Mouse (Mus musculus) lung, embryonic 16.5 days (tissue): ENCODE measurements at regions not wholly inside any gene's neighbourhood (a gene's known extent, or its start where the extent isn't known, plus 50 kb on each side); places are given as distances from the start of the nearest gene placed in this dataset.

ENCODE experiments used
- ATAC-seq: fragments of 200-750 bp; cut with Nextera tagmentation; 2 replicates; pipeline ENCODE4 v1.8.0; 2017; ENCODE audit warnings: low read depth, mild to moderate bottlenecking, moderate library complexity
- H3K27ac ChIP-seq: fragments of 300-500 bp; sonication (generic); 2 replicates; pipeline ENCODE4 v1.5.1; 2014; ENCODE audit warnings: mild to moderate bottlenecking, control low read depth, low read length
- H3K27me3 ChIP-seq: fragments of 300-500 bp; sonication (generic); 2 replicates; pipeline ENCODE4 v1.6.1; 2014; ENCODE audit warnings: low read depth, low read length, mixed read lengths; ENCODE audit not compliant: control insufficient read depth, insufficient read depth
- H3K36me3 ChIP-seq: fragments of 300-500 bp; sonication (generic); 2 replicates; pipeline ENCODE4 v1.6.1; 2014; ENCODE audit warnings: low read length; ENCODE audit not compliant: control insufficient read depth, insufficient read depth
- H3K4me1 ChIP-seq: fragments of 300-500 bp; sonication (generic); replicated peaks from 2 replicates; pipeline ENCODE4 v1.6.1; 2014; ENCODE audit warnings: low read length, mixed read lengths; ENCODE audit not compliant: control insufficient read depth, insufficient read depth
- H3K4me2 ChIP-seq: fragments of 300-500 bp; sonication (generic); 2 replicates; pipeline ENCODE4 v1.6.1; 2014; ENCODE audit warnings: low read depth, low read length, control low read depth
- H3K4me3 ChIP-seq: fragments of 300-500 bp; sonication (generic); 2 replicates; pipeline ENCODE4 v1.5.1; 2014; ENCODE audit warnings: mild to moderate bottlenecking, low read length, control low read depth
- H3K9ac ChIP-seq: fragments of 300-500 bp; sonication (generic); 2 replicates; pipeline ENCODE4 v1.6.1; 2014; ENCODE audit warnings: low read length, control low read depth
- H3K9me3 ChIP-seq: fragments of 300-500 bp; sonication (generic); 2 replicates; pipeline ENCODE4 v1.6.1; 2016; ENCODE audit warnings: low read length; ENCODE audit not compliant: control insufficient read depth
- WGBS: fragments of 180-500 bp; shearing (Covaris S2); extraction: QIAGEN DNeasy Blood & Tissue Kit; methylation state at CpG from one replicate; pipeline ENCODE4 v1.1.7; 2014; 5-methylcytosine and 5-hydroxymethylcytosine counted together

GRCm38 (mm10) chr13:116028583-116028982 is 280.9 kb downstream of the Isl1 start:
- Histone ChIP-seq H3K4me1 (no peaks in the 10 kb centered on the region), H3K27me3 (no peaks in the 10 kb centered on the region), H3K27ac (no peak overlapping the region), H3K4me2 (no peak overlapping the region), H3K9ac (no peak overlapping the region), H3K36me3 (no peaks in the 10 kb centered on the region), H3K4me3 (no peak overlapping the region), H3K9me3 (no peaks in the 10 kb centered on the region)
- WGBS = 82% methylated on average over 2 of the region's 2 CpGs
- no peak for ATAC-seq

GRCm38 (mm10) chr13:116027147-116027546 is 282.3 kb downstream of the Isl1 start:
- Histone ChIP-seq H3K36me3 (no peaks in the 10 kb centered on the region), H3K4me2 (no peak overlapping the region), H3K27me3 (no peaks in the 10 kb centered on the region), H3K9ac (no peak overlapping the region), H3K4me3 (no peak overlapping the region), H3K27ac (no peak overlapping the region), H3K4me1 (no peaks in the 10 kb centered on the region), H3K9me3 (no peaks in the 10 kb centered on the region)
- no peak for ATAC-seq
- 67% methylated on average over 2 of the region's 2 CpGs for WGBS

- Histone ChIP-seq H3K9me3 (no peaks in the 10 kb centered on the region), H3K27me3 (no peaks in the 10 kb centered on the region)
- WGBS = 40% methylated on average over 5 of the region's 5 CpGs
These were observed 291.6 kb downstream of the Isl1 start for GRCm38 (mm10) chr13:116017886-116018285.

GRCm38 (mm10) chr13:116003733-116004132 is 305.8 kb downstream of the Isl1 start:
- H3K9ac ChIP-seq = no peak overlapping the region
- H3K4me1 ChIP-seq = no peaks in the 10 kb centered on the region
- no peaks in the 10 kb centered on the region for H3K27me3 ChIP-seq
- H3K9me3 ChIP-seq = no peaks in the 10 kb centered on the region
- WGBS = 41% methylated on average over 1 of the region's 1 CpGs
- H3K27ac ChIP-seq = no peak overlapping the region
- H3K36me3 ChIP-seq = no peaks in the 10 kb centered on the region
- ATAC-seq = no peak
- no peak overlapping the region for H3K4me3 ChIP-seq
- H3K4me2 ChIP-seq = no peak overlapping the region

More at GRCm38 (mm10) chr13:116017886-116018285, 291.6 kb downstream of the Isl1 start:
- Histone ChIP-seq H3K4me1 (no peaks in the 10 kb centered on the region), H3K36me3 (no peaks in the 10 kb centered on the region), H3K4me3 (no peak overlapping the region), H3K27ac (no peak overlapping the region), H3K9ac (no peak overlapping the region), H3K4me2 (no peak overlapping the region)
- no peak for ATAC-seq

GRCm38 (mm10) chr13:116002391-116002899 is 307.0 kb downstream of the Isl1 start:
- Histone ChIP-seq H3K27ac (no peak overlapping the region), H3K9me3 (no peaks in the 10 kb centered on the region), H3K27me3 (no peaks in the 10 kb centered on the region), H3K4me3 (no peak overlapping the region), H3K9ac (no peak overlapping the region), H3K4me2 (no peak overlapping the region), H3K4me1 (no peaks in the 10 kb centered on the region), H3K36me3 (no peaks in the 10 kb centered on the region)
- WGBS = 31% methylated on average over 4 of the region's 4 CpGs
- no peak for ATAC-seq

GRCm38 (mm10) chr13:115990591-115990990 is 318.9 kb downstream of the Isl1 start:
- no peak for ATAC-seq
- 74% methylated on average over 3 of the region's 3 CpGs for WGBS
- no peaks in the 10 kb centered on the region for H3K4me1 ChIP-seq

GRCm38 (mm10) chr13:115989091-115989490 is 320.4 kb downstream of the Isl1 start:
- Histone ChIP-seq H3K9me3 (no peaks in the 10 kb centered on the region), H3K36me3 (no peaks in the 10 kb centered on the region), H3K4me1 (no peaks in the 10 kb centered on the region), H3K4me2 (no peak overlapping the region), H3K27me3 (no peaks in the 10 kb centered on the region), H3K4me3 (no peak overlapping the region), H3K9ac (no peak overlapping the region), H3K27ac (no peak overlapping the region)
- no peak for ATAC-seq

More at GRCm38 (mm10) chr13:115990591-115990990, 318.9 kb downstream of the Isl1 start:
- Histone ChIP-seq H3K36me3 (no peaks in the 10 kb centered on the region), H3K9me3 (no peaks in the 10 kb centered on the region), H3K27me3 (no peaks in the 10 kb centered on the region), H3K4me3 (no peak overlapping the region), H3K27ac (no peak overlapping the region), H3K9ac (no peak overlapping the region), H3K4me2 (no peak overlapping the region)

- Histone ChIP-seq H3K4me2 (no peak overlapping the region), H3K9me3 (no peaks in the 10 kb centered on the region), H3K4me1 (no peaks in the 10 kb centered on the region), H3K9ac (no peak overlapping the region), H3K27me3 (no peaks in the 10 kb centered on the region), H3K36me3 (no peaks in the 10 kb centered on the region), H3K27ac (no peak overlapping the region), H3K4me3 (no peak overlapping the region)
- 87% methylated on average over 2 of the region's 2 CpGs for WGBS
- ATAC-seq = no peak
These were observed 323.2 kb downstream of the Isl1 start for GRCm38 (mm10) chr13:115986282-115986681.

- no peaks in the 10 kb centered on the region for H3K36me3 ChIP-seq
- no peak overlapping the region for H3K4me2 ChIP-seq
- H3K4me1 ChIP-seq = no peaks in the 10 kb centered on the region
- H3K9ac ChIP-seq = no peak overlapping the region
- no peak overlapping the region for H3K27ac ChIP-seq
- H3K27me3 ChIP-seq = no peaks in the 10 kb centered on the region
- ATAC-seq = no peak
- 81% methylated on average over 3 of the region's 3 CpGs for whole genome bisulfite sequencing
- no peak overlapping the region for H3K4me3 ChIP-seq
- no peaks in the 10 kb centered on the region for H3K9me3 ChIP-seq
These were observed 323.8 kb downstream of the Isl1 start for GRCm38 (mm10) chr13:115985715-115986114.

GRCm38 (mm10) chr13:115977890-115978203 is 331.6 kb downstream of the Isl1 start:
- WGBS = 53% methylated on average over 3 of the region's 3 CpGs
- no peak overlapping the region for H3K4me3 ChIP-seq
- ATAC-seq = no peak

More at GRCm38 (mm10) chr13:115977890-115978203, 331.6 kb downstream of the Isl1 start:
- H3K4me1 ChIP-seq = no peaks in the 10 kb centered on the region
- H3K4me2 ChIP-seq = no peak overlapping the region
- no peak overlapping the region for H3K9ac ChIP-seq
- H3K27ac ChIP-seq = no peak overlapping the region
- no peaks in the 10 kb centered on the region for H3K27me3 ChIP-seq
- H3K36me3 ChIP-seq = no peaks in the 10 kb centered on the region
- H3K9me3 ChIP-seq = no peaks in the 10 kb centered on the region
